Mouse (Mus musculus) testis, adult 10 weeks (tissue): ENCODE results near the gene Nr2c1. TPM values are rescaled to one million over a fixed set of nuclear protein-coding genes. Genes with fewer than 3 reads are reported as not detected.

ENCODE experiments used
- polyA plus RNA-seq: library from polyadenylated mRNA; stranded (reverse); fragments of 350-450 nt; fragmentation: Illumina TruSeq; extraction: RNeasy Lipid Tissue Mini Kit (QIAGEN cat#74804); gene quantifications from one replicate; pipeline ENCODE4 v1.2.3, GENCODE M21; 2014; ENCODE audit warnings: low read depth, low replicate concordance

The Nr2c1 gene
- polyA plus RNA-seq = 16.6 TPM

GRCm38 (mm10) chr10:94147756-94148531 is at the start of gene Nr2c1:
Gene Nr2c1 (plus strand): TSS chr10:94148023.

DNA sequence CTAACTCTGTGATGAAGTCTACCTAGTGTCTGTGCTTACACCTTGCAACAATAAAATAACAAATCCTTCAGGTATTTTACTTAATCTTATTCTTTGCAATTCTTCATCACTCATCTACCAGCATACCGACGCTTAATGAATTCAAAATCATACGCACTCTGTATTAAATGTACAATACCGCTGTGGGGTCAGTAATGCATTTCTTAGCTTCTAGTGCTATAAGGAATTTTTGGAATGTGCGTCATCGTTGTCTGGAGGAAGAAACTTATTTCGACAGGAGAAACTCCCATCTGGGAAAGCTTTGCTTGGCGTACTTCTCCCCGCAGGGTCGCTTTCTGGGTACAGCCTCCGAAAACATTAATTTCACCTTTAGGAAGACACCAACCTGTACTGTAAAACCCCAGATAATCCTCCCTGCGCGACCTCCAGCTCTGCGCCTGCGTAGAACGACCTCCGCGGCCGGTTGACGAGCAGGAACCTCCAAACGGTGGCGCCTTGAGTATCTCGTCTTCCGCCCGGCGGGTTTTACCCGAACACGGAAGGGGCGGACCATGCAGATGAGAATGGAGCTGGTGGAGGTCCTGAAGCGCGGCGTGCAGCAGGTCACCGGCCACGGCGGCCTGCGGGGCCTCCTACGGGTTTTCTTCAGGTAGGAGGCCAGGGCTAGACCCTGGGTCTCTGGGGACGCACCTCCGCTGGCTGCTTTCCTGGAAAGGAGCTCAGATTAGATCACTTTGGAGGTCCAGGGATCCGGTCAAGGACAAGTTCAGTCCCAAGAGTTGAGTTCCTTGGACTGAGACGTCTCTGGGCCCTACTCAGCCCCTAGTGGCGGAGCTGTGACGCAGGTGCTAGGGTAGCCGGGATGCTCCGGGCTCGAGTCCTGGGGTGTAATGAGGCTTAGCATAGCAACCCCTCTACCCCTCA is 50.9 kb downstream of the Nr2c1 start, which contains the start of gene Ndufa12:
Ndufa12 (plus strand) TSS at position 239 of the 924 bp plus-strand sequence.

Other genes starting within 250 kb of the Nr2c1 start
- gene Vezt, start 112.2 kb upstream of the Nr2c1 start, polyA plus RNA-seq = 18.1 TPM
- 23.1 TPM for gene Fgd6, start 112.0 kb upstream of the Nr2c1 start, polyA plus RNA-seq
- gene Ndufa12, start 50.7 kb downstream of the Nr2c1 start, polyA plus RNA-seq = 147 TPM
- gene Gm4792, start 150.7 kb downstream of the Nr2c1 start, polyA plus RNA-seq = not detected
- gene Tmcc3, start 163.9 kb downstream of the Nr2c1 start, polyA plus RNA-seq = 9.9 TPM